Mouse (Mus musculus) midbrain, embryonic 16.5 days (tissue): ENCODE data around the gene Nthl1. TPM values are rescaled to one million over a fixed set of nuclear protein-coding genes. Genes with fewer than 3 reads are reported as not detected.
A peak's percentile ranks its signal among the peaks of the same experiment; 100 is the strongest.

Source experiments
- ATAC-seq: fragments of 200-750 bp; cut with Nextera tagmentation; 2 replicates; pipeline ENCODE4 v1.8.0; 2017; ENCODE audit warnings: moderate TSS enrichment
- H3K27ac ChIP-seq: fragments of 300-500 bp; sonication (generic); 2 replicates; pipeline ENCODE4 v1.5.1; 2014; ENCODE audit warnings: mild to moderate bottlenecking, low read length, mixed read lengths
- H3K27me3 ChIP-seq: fragments of 300-500 bp; sonication (generic); 2 replicates; pipeline ENCODE4 v1.6.1; 2014; ENCODE audit warnings: low read depth, low read length, mixed read lengths; ENCODE audit not compliant: control insufficient read depth, insufficient read depth
- H3K36me3 ChIP-seq: fragments of 300-500 bp; sonication (generic); 2 replicates; pipeline ENCODE4 v1.6.1; 2014; ENCODE audit warnings: mild to moderate bottlenecking, low read length, moderate library complexity, mixed read lengths; ENCODE audit not compliant: control insufficient read depth, insufficient read depth
- H3K4me1 ChIP-seq: fragments of 300-500 bp; sonication (generic); 2 replicates; pipeline ENCODE4 v1.6.1; 2014; ENCODE audit warnings: mild to moderate bottlenecking, low read length, mixed read lengths; ENCODE audit not compliant: control insufficient read depth, insufficient read depth
- H3K4me2 ChIP-seq: fragments of 300-500 bp; sonication (generic); 2 replicates; pipeline ENCODE4 v1.6.1; 2014; ENCODE audit warnings: mild to moderate bottlenecking, low read length, mixed read lengths
- H3K4me3 ChIP-seq: fragments of 300-500 bp; sonication (generic); 2 replicates; pipeline ENCODE4 v1.5.1; 2014; ENCODE audit warnings: low read depth, mild to moderate bottlenecking, low read length, moderate library complexity, mixed read lengths
- H3K9ac ChIP-seq: fragments of 300-500 bp; sonication (generic); 2 replicates; pipeline ENCODE4 v1.6.1; 2014; ENCODE audit warnings: low read depth, low read length, mixed read lengths
- H3K9me3 ChIP-seq: fragments of 300-500 bp; sonication (generic); replicated peaks from 2 replicates; pipeline ENCODE4 v1.6.1; 2014; ENCODE audit warnings: mild to moderate bottlenecking, low read length, mixed read lengths; ENCODE audit not compliant: control insufficient read depth, poor library complexity, severe bottlenecking
- WGBS: fragments of 180-500 bp; shearing (Covaris S2); extraction: QIAGEN DNeasy Blood & Tissue Kit; methylation state at CpG from one replicate; pipeline ENCODE4 v1.1.7; 2014; 5-methylcytosine and 5-hydroxymethylcytosine counted together
- polyA plus RNA-seq: library from polyadenylated mRNA; unstranded; fragments of >200 nt; fragmentation: Nextera tagmentation; extraction: Ambion mirVana; gene quantifications from 2 replicates; pipeline ENCODE4 v1.2.1, GENCODE M21; 2015

Gene Nthl1
- polyA plus RNA-seq, 1 experiment from 2014 or later = 10.0 TPM

GRCm38 (mm10) chr17:24610711-24611110 is 21.8 kb upstream of the Nthl1 start:
- Histone ChIP-seq H3K4me1 (no peaks in the 10 kb centered on the region), H3K27me3 (no peaks in the 10 kb centered on the region), H3K27ac (no peak overlapping the region), H3K4me2 (no peak overlapping the region), H3K36me3 (peaks cover 52% of the 10 kb centered on the region), H3K9ac (no peak overlapping the region), H3K9me3 (no peaks in the 10 kb centered on the region), H3K4me3 (no peak overlapping the region)
- 91% methylated on average over 2 of the region's 2 CpGs for WGBS
- no peak for ATAC-seq

- H3K27ac ChIP-seq = no peak overlapping the region
- H3K9ac ChIP-seq = no peak overlapping the region
- no peaks in the 10 kb centered on the region for H3K27me3 ChIP-seq
- no peaks in the 10 kb centered on the region for H3K4me1 ChIP-seq
- WGBS = 88% methylated on average over 14 of the region's 14 CpGs
- no peaks in the 10 kb centered on the region for H3K9me3 ChIP-seq
- no peak for ATAC-seq
- no peak overlapping the region for H3K4me2 ChIP-seq
- H3K4me3 ChIP-seq = no peak overlapping the region
- H3K36me3 ChIP-seq = peaks cover 61% of the 10 kb centered on the region
Observed at GRCm38 (mm10) chr17:24617561-24618194, 14.8 kb upstream of the Nthl1 start.

DNA sequence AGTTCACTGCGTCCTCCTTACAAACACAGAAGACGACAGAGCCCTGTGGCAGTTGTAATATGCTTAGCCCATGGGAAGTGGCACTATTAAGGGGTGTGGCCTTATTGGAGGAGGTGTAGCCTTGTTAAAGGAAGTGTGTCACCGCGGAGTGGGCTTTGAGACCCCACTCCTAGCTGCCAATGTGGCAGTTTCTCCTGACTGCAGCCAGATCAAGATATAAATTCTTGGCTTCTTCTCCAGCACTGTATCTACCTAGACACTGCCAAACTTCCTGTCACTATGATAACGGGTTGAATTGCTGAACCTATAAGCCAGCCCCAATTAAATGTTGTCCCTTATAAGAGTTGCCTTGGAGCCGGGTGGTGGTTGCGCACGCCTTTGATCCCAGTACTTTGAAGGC is 7.0 kb upstream of the Nthl1 start:
- H3K9me3 ChIP-seq = no peaks in the 10 kb centered on the region
- no peak overlapping the region for H3K4me2 ChIP-seq
- H3K9ac ChIP-seq = no peak overlapping the region
- no peak overlapping the region for H3K4me3 ChIP-seq
- 94% methylated on average over 8 of the region's 8 CpGs for WGBS
- no peak for ATAC-seq
- H3K27me3 ChIP-seq = no peaks in the 10 kb centered on the region
- no peaks in the 10 kb centered on the region for H3K4me1 ChIP-seq
- H3K36me3 ChIP-seq = peaks cover 47% of the 10 kb centered on the region
- no peak overlapping the region for H3K27ac ChIP-seq

DNA sequence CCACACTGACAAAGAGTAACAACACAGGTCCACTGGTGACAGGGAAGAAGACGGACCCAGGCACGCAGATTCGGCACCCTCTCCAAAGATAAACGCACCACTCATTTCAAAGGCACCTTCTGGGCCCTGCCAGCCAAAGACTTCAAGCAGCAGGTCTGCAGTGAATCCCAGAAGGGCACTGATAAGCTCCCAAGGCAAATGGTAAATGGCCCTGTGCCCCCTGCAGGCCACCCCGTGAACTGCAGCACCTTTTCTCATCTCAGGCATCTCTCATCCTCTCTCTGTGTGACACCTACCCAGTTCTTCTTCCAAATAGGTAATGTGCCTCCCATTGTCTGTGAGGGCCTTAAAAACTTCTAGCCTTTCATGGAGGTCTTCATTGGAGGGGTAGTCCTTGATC is 3.8 kb upstream of the Nthl1 start:
- peaks cover 9% of the 10 kb centered on the region for H3K4me1 ChIP-seq
- H3K27me3 ChIP-seq = no peaks in the 10 kb centered on the region
- WGBS = 48% methylated on average over 5 of the region's 5 CpGs
- H3K36me3 ChIP-seq = peaks cover 22% of the 10 kb centered on the region
- no peak overlapping the region for H3K27ac ChIP-seq
- no peaks in the 10 kb centered on the region for H3K9me3 ChIP-seq
- H3K4me2 ChIP-seq = no peak overlapping the region
- H3K4me3 ChIP-seq = no peak overlapping the region
- ATAC-seq = no peak
- no peak overlapping the region for H3K9ac ChIP-seq

DNA sequence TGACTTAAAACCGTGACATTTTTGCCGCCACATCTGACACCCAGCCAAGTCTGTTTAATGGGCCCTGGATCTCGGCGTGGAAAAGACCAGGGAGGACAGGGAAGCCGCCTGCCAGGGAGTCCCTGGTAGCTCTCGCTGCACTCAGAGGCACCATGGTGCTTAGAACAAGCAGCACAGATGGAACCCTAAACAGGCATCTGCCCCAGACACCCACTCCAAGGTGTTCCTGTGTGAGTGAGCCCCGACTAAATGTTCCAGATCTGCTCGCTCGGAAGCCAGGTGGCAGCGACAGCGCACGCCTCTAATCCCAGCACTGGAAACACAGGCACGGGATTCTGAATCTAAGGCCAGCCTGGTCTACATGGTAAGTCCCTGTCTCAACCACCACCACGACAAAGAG is 2.4 kb upstream of the Nthl1 start:
- H3K4me1 ChIP-seq = peaks cover 9% of the 10 kb centered on the region
- no peak overlapping the region for H3K27ac ChIP-seq
- H3K4me2 ChIP-seq = no peak overlapping the region
- H3K9me3 ChIP-seq = no peaks in the 10 kb centered on the region
- no peaks in the 10 kb centered on the region for H3K27me3 ChIP-seq
- H3K4me3 ChIP-seq = no peak overlapping the region
- no peak for ATAC-seq
- 90% methylated on average over 14 of the region's 14 CpGs for WGBS
- H3K9ac ChIP-seq = no peak overlapping the region
- H3K36me3 ChIP-seq = peaks cover 18% of the 10 kb centered on the region

- Histone ChIP-seq H3K4me2 (peak overlapping the region; percentile 82), H3K27ac (peak overlapping the region; percentile 68), H3K27me3 (no peaks in the 10 kb centered on the region), H3K4me1 (peaks cover 9% of the 10 kb centered on the region), H3K9me3 (no peaks in the 10 kb centered on the region), H3K36me3 (peaks cover 8% of the 10 kb centered on the region), H3K4me3 (peak overlapping the region; percentile 67), H3K9ac (peak overlapping the region; percentile 70)
- ATAC-seq = peak; percentile 23
- 11% methylated on average over 22 of the region's 22 CpGs for WGBS
Observed at GRCm38 (mm10) chr17:24632813-24633449, 451 bp downstream of the Nthl1 start.

DNA sequence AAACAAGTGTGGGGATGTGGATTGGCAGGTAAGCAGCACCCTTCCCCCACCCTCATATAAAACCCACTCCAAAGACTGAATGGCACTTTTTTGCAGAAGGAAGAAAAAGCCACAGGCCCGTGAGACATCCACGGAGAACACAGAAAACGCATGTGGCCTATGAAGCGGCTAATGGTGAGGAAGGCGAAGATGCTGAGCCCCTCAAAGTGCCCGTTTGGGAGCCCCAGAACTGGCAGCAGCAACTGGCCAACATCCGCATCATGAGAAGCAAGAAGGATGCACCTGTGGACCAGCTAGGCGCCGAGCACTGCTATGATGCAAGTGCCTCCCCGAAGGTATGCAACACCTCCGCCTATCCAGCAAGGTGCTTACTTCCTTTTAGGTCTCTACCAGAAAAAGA is 1.4 kb downstream of the Nthl1 start:
- ATAC-seq = no peak
- Histone ChIP-seq H3K27ac (no peak overlapping the region), H3K4me3 (no peak overlapping the region), H3K4me1 (peaks cover 9% of the 10 kb centered on the region), H3K9me3 (no peaks in the 10 kb centered on the region), H3K27me3 (no peaks in the 10 kb centered on the region), H3K9ac (no peak overlapping the region), H3K4me2 (no peak overlapping the region), H3K36me3 (peaks cover 3% of the 10 kb centered on the region; the same call in 1 of the 2 replicates)
- WGBS = 93% methylated on average over 11 of the region's 11 CpGs

GRCm38 (mm10) chr17:24635024-24635423 is 2.5 kb downstream of the Nthl1 start:
- no peak overlapping the region for H3K4me2 ChIP-seq
- no peak for ATAC-seq
- no peak overlapping the region for H3K4me3 ChIP-seq
- H3K4me1 ChIP-seq = peaks cover 9% of the 10 kb centered on the region
- H3K36me3 ChIP-seq = 0 out of 2 replicates have a peak, but pooled peaks cover 6% of the 10 kb centered on the region
- 98% methylated on average over 4 of the region's 4 CpGs for WGBS
- H3K9me3 ChIP-seq = no peaks in the 10 kb centered on the region
- H3K27me3 ChIP-seq = no peaks in the 10 kb centered on the region
- no peak overlapping the region for H3K9ac ChIP-seq
- H3K27ac ChIP-seq = no peak overlapping the region

DNA sequence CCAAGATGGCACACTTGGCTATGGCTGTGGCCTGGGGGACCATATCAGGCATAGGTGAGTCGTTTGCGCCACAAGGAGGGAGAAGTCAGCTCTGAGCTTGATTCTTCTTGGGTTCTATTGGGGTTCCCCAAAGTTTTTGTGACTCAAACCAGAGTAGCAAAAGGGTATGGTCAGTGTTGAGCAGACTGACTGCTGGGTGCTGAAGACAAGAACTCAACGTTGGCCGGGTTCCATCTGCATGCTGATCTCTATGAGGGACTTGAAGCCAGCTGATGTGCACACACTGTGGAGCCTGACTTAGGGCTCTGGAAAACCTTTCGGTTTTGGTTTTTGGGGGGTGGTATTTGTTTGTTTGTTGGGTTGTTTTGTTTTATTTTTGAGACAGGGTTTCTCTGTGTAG is 3.2 kb downstream of the Nthl1 start:
- Histone ChIP-seq H3K4me2 (no peak overlapping the region), H3K4me3 (no peak overlapping the region), H3K9me3 (no peaks in the 10 kb centered on the region), H3K4me1 (peaks cover 9% of the 10 kb centered on the region), H3K36me3 (0 out of 2 replicates have a peak, but pooled peaks cover 8% of the 10 kb centered on the region), H3K27ac (no peak overlapping the region), H3K9ac (no peak overlapping the region), H3K27me3 (no peaks in the 10 kb centered on the region)
- no peak for ATAC-seq
- WGBS = 93% methylated on average over 5 of the region's 5 CpGs
